Mouse (Mus musculus) bone marrow, adult 2 months (tissue): ENCODE data around the gene 1700017B05Rik.

Experiments
- CTCF ChIP-seq: fragments of 200-500 bp; IDR thresholded peaks from 2 replicates; pipeline ENCODE4 v1.5.1; 2011; ENCODE audit warnings: low read length, control low read depth; ENCODE audit not compliant: control insufficient read depth, insufficient read depth
- POLR2A ChIP-seq: fragments of 200-500 bp; IDR thresholded peaks from 2 replicates; pipeline ENCODE4 v1.6.1; 2011; ENCODE audit warnings: low read depth, mild to moderate bottlenecking, control low read depth, low read length, borderline replicate concordance; ENCODE audit not compliant: control insufficient read depth

GRCm38 (mm10) chr9:57268078-57268477 is 5.7 kb upstream of the 1700017B05Rik start:
- TF ChIP-seq CTCF (no peak), POLR2A (no peak)
